Mouse (Mus musculus) hindbrain, embryonic 11.5 days (tissue): Measurements from ENCODE around the gene Pacrg. TPM values are rescaled to one million over a fixed set of nuclear protein-coding genes. Genes with fewer than 3 reads are reported as not detected.

Experiments
- ATAC-seq: fragments of 200-750 bp; cut with Nextera tagmentation; 2 replicates; pipeline ENCODE4 v1.8.0; 2017; ENCODE audit warnings: mild to moderate bottlenecking, moderate TSS enrichment, moderate library complexity; ENCODE audit not compliant: low FRiP score
- DNase-seq: peaks from one replicate; pipeline ENCODE4 v3.0.0-alpha.2; 2015; ENCODE audit warnings: low spot score
- H3K27ac ChIP-seq: fragments of 300-500 bp; sonication (generic); 2 replicates; pipeline ENCODE4 v1.5.1; 2014; ENCODE audit warnings: mild to moderate bottlenecking, low read depth, low read length
- H3K27me3 ChIP-seq: fragments of 300-500 bp; sonication (generic); 2 replicates; pipeline ENCODE4 v1.6.1; 2014; ENCODE audit warnings: mild to moderate bottlenecking, low read length, moderate library complexity, mixed read lengths; ENCODE audit not compliant: control insufficient read depth, insufficient read depth
- H3K36me3 ChIP-seq: fragments of 300-500 bp; sonication (generic); 2 replicates; pipeline ENCODE4 v1.6.1; 2014; ENCODE audit warnings: mild to moderate bottlenecking, low read length, moderate library complexity, mixed read lengths; ENCODE audit not compliant: control insufficient read depth, insufficient read depth
- H3K4me1 ChIP-seq: fragments of 300-500 bp; sonication (generic); replicated peaks from 2 replicates; pipeline ENCODE4 v1.6.1; 2014; ENCODE audit warnings: low read length, mixed read lengths; ENCODE audit not compliant: control insufficient read depth, insufficient read depth
- H3K4me2 ChIP-seq: fragments of 300-500 bp; sonication (generic); replicated peaks from 2 replicates; pipeline ENCODE4 v1.6.1; 2014; ENCODE audit warnings: mild to moderate bottlenecking, low read depth, low read length
- H3K4me3 ChIP-seq: fragments of 300-500 bp; sonication (generic); 2 replicates; pipeline ENCODE4 v1.5.1; 2014; ENCODE audit warnings: low read depth, low read length
- H3K9ac ChIP-seq: fragments of 300-500 bp; sonication (generic); 2 replicates; pipeline ENCODE4 v1.6.1; 2014; ENCODE audit warnings: low read depth, low read length
- H3K9me3 ChIP-seq: fragments of 300-500 bp; sonication (generic); 2 replicates; pipeline ENCODE4 v1.6.1; 2016; ENCODE audit warnings: low read length; ENCODE audit not compliant: control insufficient read depth
- WGBS: fragments of 180-500 bp; shearing (Covaris S2); extraction: QIAGEN DNeasy Blood & Tissue Kit; methylation state at CpG from one replicate; pipeline ENCODE4 v1.1.7; 2014; 5-methylcytosine and 5-hydroxymethylcytosine counted together
- polyA plus RNA-seq: library from polyadenylated mRNA; unstranded; fragments of >200 nt; fragmentation: Nextera tagmentation; extraction: Ambion mirVana; gene quantifications from 2 replicates; pipeline ENCODE4 v1.2.1, GENCODE M21; 2014

Pacrg gene
- polyA plus RNA-seq, 1 experiment from 2014 or later, result 5.8 TPM

DNA sequence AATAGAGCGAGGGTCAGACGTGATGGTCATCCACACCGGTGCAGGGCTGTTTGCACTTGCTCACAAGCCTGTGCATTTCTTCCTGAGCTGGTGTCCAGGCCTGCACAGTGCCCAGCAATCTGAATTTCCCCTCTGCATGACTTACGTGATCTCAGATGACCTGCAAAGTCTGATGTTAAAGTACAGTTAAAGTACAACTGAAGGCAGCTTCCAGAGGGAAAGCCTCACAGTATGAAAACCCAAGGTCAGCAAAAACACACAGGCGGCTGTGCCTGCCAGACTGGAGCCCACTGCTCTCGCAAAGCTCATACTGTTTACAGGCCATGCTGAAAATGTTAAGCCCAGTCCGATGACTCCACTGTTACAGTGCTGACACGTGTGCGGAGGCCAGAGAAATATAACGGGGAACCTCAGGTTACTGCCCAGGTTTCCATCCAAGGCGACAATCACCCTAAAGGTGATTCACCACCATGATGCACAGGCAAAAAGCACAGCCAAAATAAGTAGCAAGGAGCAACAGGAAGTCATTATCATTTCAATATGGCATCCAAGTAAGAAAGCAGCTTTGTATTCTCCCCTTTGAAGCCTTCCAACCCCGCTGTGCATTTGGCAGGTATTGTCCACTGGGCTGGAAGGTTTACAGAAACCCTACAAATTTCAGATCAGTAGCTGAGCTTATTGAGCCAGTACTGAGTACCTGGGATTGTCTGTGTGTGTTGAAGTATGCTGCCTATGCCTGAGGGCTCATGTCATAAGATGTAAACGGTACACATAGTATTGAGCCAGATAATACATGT is 213.6 kb downstream of the Pacrg start:
- H3K4me2 ChIP-seq, result no peak overlapping the region
- H3K9ac ChIP-seq, result no peak overlapping the region
- no peaks in the 10 kb centered on the region; the same call in 1 of the 2 replicates for H3K4me1 ChIP-seq
- H3K4me3 ChIP-seq, result no peak overlapping the region
- DNase-seq (no peak), ATAC-seq (no peak)
- H3K27ac ChIP-seq, result no peak overlapping the region
- no peaks in the 10 kb centered on the region for H3K36me3 ChIP-seq
- 75% methylated on average over 13 of the region's 13 CpGs for WGBS
- H3K27me3 ChIP-seq, result no peaks in the 10 kb centered on the region
- H3K9me3 ChIP-seq, result no peaks in the 10 kb centered on the region

DNA sequence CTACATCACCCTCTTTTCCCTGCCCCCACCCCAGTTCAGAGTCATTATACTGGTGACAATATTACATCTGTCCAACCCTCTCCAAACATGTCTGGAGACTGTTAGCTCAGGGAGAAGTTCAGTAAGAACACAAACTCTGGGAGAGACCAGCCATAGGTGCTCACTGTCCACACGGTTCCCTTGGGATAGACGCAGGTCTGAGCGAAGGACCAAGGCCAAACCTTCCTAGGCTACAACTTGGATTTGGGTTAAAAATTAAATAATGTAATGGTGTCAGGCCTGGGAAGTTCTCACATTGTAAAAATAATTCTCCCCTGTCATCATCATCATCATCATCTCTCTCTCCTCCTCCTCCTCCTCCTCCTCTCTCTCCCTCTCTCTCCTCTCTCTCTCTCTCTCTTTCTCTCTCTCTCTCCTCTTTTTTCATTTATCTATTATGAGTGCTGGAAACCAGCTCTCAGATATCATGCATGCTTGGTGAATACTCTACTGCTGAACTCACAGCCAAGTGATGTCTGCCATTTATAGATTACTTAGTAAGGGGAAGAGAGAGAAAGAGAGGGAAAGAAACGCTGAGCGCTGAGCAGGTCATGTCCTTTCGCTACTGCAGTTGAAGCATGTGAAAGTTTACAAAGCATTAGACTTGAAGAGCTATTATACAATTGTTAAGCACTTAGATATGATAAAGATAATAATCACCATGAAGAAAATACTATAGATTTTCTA is 215.2 kb downstream of the Pacrg start:
- Histone ChIP-seq H3K36me3 (no peaks in the 10 kb centered on the region), H3K9me3 (no peaks in the 10 kb centered on the region), H3K9ac (no peak overlapping the region), H3K27ac (no peak overlapping the region), H3K4me2 (no peak overlapping the region), H3K4me1 (no peaks in the 10 kb centered on the region), H3K4me3 (no peak overlapping the region), H3K27me3 (no peaks in the 10 kb centered on the region)
- ATAC-seq, result no peak
- 91% methylated on average over 6 of the region's 6 CpGs for WGBS
- no peak for DNase-seq

GRCm38 (mm10) chr17:10620621-10621020 is 219.5 kb downstream of the Pacrg start:
- no peaks in the 10 kb centered on the region for H3K9me3 ChIP-seq
- no peak for ATAC-seq
- no peaks in the 10 kb centered on the region for H3K4me1 ChIP-seq
- WGBS, result 64% methylated on average over 2 of the region's 2 CpGs
- no peaks in the 10 kb centered on the region for H3K27me3 ChIP-seq
- no peak overlapping the region for H3K9ac ChIP-seq
- H3K27ac ChIP-seq, result no peak overlapping the region
- no peak overlapping the region for H3K4me3 ChIP-seq
- no peak overlapping the region for H3K4me2 ChIP-seq
- H3K36me3 ChIP-seq, result no peaks in the 10 kb centered on the region
- DNase-seq, result no peak

GRCm38 (mm10) chr17:10619881-10620280 is 220.2 kb downstream of the Pacrg start:
- no peak for ATAC-seq
- WGBS, result 93% methylated on average over 3 of the region's 3 CpGs
- H3K9ac ChIP-seq, result no peak overlapping the region
- DNase-seq, result no peak
- H3K27me3 ChIP-seq, result no peaks in the 10 kb centered on the region
- H3K4me1 ChIP-seq, result no peaks in the 10 kb centered on the region
- H3K4me2 ChIP-seq, result no peak overlapping the region
- H3K4me3 ChIP-seq, result no peak overlapping the region
- no peaks in the 10 kb centered on the region for H3K9me3 ChIP-seq
- no peak overlapping the region for H3K27ac ChIP-seq
- H3K36me3 ChIP-seq, result no peaks in the 10 kb centered on the region

- H3K27ac ChIP-seq, result no peak overlapping the region
These were observed 222.5 kb downstream of the Pacrg start for GRCm38 (mm10) chr17:10617656-10618055.

GRCm38 (mm10) chr17:10615611-10616010 is 224.5 kb downstream of the Pacrg start:
- Histone ChIP-seq H3K4me2 (no peak overlapping the region), H3K36me3 (no peaks in the 10 kb centered on the region), H3K27ac (no peak overlapping the region), H3K9ac (no peak overlapping the region), H3K27me3 (no peaks in the 10 kb centered on the region), H3K9me3 (no peaks in the 10 kb centered on the region), H3K4me1 (no peaks in the 10 kb centered on the region), H3K4me3 (no peak overlapping the region)
- ATAC-seq (no peak), DNase-seq (no peak)
- 93% methylated on average over 7 of the region's 7 CpGs for WGBS

More at GRCm38 (mm10) chr17:10617656-10618055, 222.5 kb downstream of the Pacrg start:
- Histone ChIP-seq H3K4me3 (no peak overlapping the region), H3K9me3 (no peaks in the 10 kb centered on the region), H3K9ac (no peak overlapping the region), H3K27me3 (no peaks in the 10 kb centered on the region), H3K36me3 (no peaks in the 10 kb centered on the region), H3K4me1 (no peaks in the 10 kb centered on the region), H3K4me2 (no peak overlapping the region)
- DNase-seq, result no peak
- 68% methylated on average over 4 of the region's 4 CpGs for WGBS
- no peak for ATAC-seq

DNA sequence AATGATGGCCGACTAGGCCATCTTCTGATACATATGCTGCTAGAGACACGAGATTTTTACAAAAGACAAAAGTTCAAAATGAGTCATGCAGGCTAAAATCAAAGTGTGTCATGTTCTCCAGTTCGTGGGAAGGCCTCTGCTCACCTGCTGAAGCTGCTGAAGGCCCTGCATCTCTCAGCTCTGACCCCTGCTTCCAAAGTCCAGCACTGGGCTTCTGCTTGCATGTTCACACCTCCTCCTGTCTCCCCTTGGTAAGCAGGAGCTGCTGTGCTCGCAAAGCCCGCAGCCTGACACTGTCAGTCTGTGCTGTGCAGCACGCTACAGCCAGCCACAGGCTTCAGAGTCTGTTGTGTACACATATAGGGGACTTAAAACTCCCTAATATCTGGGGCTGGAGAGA is 225.4 kb downstream of the Pacrg start:
- ATAC-seq, result no peak

GRCm38 (mm10) chr17:10611626-10612025 is 228.5 kb downstream of the Pacrg start:
- Histone ChIP-seq H3K36me3 (no peaks in the 10 kb centered on the region), H3K27me3 (no peaks in the 10 kb centered on the region), H3K4me2 (no peak overlapping the region), H3K9me3 (no peaks in the 10 kb centered on the region), H3K4me3 (no peak overlapping the region), H3K9ac (no peak overlapping the region), H3K4me1 (no peaks in the 10 kb centered on the region), H3K27ac (no peak overlapping the region)
- DNase-seq, result no peak
- 47% methylated on average over 3 of the region's 3 CpGs for WGBS
- ATAC-seq, result no peak

More for the DNA sequence above, 225.4 kb downstream of the Pacrg start:
- H3K27ac ChIP-seq, result no peak overlapping the region
- DNase-seq, result no peak
- no peaks in the 10 kb centered on the region for H3K9me3 ChIP-seq
- no peak overlapping the region for H3K4me3 ChIP-seq
- 89% methylated on average over 6 of the region's 6 CpGs for WGBS
- H3K36me3 ChIP-seq, result no peaks in the 10 kb centered on the region
- no peak overlapping the region for H3K4me2 ChIP-seq
- no peak overlapping the region for H3K9ac ChIP-seq
- no peaks in the 10 kb centered on the region for H3K27me3 ChIP-seq
- no peaks in the 10 kb centered on the region for H3K4me1 ChIP-seq

DNA sequence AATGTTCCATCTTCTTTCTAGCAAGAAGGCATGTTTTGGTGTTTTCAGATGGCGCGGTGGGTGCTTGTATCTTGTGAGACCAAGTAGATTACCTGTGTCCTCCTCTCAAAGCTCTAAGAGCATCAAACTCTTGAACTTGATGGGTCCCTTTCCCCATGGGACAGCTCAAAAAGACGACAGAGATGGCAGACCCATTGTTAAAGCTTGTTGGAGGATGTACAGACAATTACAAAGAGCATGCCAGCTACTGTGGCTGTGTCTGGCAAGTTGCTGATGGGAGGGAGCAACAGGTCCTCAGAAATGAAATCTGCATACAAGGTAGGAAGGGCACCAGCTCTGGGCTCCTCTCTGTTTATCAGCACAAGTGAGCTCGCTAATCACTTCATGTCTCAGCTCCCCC is 232.0 kb downstream of the Pacrg start:
- whole genome bisulfite sequencing, result 73% methylated on average over 4 of the region's 4 CpGs
- no peak overlapping the region for H3K9ac ChIP-seq
- ATAC-seq, result no peak
- no peak overlapping the region for H3K4me2 ChIP-seq
- no peaks in the 10 kb centered on the region for H3K36me3 ChIP-seq
- H3K27me3 ChIP-seq, result no peaks in the 10 kb centered on the region
- no peak overlapping the region for H3K4me3 ChIP-seq
- H3K9me3 ChIP-seq, result no peaks in the 10 kb centered on the region
- H3K4me1 ChIP-seq, result no peaks in the 10 kb centered on the region
- H3K27ac ChIP-seq, result no peak overlapping the region
- no peak for DNase-seq
